Mouse (Mus musculus): ENCODE data around the gene Mcpt2.
"Not testable (repeated sequence)": the region's sequence is repeated elsewhere in the genome, so short reads cannot be mapped to it uniquely, and the experiment has no call there.

Gene Mcpt2

DNA sequence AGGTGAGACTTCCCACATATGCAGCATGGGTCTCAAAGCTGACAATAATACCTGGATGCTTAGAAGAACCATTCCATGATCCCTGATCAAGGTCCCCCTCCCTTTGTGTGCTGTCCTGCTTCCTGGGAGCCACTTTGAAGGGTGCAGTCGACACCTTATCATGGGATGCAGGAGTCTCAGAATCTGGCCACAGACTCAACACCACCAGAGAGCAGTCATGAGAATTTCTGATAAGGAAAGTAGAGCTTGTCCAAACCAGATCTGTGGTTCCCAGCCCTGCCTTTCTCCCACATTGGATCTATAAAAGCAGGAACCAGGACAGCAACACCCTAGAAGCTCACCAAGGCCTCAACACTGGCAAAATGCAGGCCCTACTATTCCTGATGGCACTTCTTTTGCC, at the start of gene Mcpt2:
Mcpt2 (plus strand) TSS at position 250 of the 400 bp plus-strand sequence.
- DNase-seq (ENCODE audit: low spot score): not testable (repeated sequence)

DNA sequence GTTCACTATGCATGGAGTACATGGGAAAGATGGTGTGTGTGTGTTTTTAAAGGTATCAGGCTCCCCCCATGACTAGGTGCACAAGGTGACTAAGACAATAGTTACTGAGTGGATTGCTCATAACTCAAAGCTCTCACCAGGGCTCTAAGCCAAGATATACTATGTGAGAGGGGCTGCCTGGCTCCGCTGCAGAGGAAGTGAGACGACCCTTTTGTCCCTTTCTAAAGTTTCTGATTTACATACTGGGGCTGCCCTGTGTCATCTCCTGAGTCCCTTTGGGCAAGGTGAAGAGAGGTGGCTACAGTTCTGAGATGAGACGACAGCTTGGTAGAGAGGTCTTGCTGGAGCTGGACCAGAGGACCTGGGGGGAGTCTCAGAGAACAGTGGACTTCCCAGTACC, 28.7 kb upstream of the Mcpt2 start:
- DNase-seq (ENCODE audit: low spot score): no peak

DNA sequence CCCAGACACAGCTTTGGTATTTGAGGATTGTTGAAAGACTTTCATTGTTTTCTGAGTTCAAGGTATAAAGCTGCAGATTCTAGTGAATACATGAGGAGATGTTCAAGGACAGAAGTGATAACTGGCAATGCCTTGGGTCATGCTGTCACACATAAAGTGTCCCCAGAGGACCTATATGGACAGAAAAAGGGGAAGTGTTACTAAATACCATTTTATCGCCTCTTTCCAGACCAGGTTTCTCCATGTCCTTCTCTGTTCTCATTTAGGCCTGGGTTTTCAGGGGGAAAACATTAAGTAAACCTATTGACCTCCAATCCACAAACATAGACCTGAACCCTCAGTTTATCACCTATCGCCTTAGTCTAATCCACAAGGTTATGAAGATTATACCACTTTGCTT, 27.9 kb upstream of the Mcpt2 start:
- no peak for DNase-seq (ENCODE audit: low spot score)

DNA sequence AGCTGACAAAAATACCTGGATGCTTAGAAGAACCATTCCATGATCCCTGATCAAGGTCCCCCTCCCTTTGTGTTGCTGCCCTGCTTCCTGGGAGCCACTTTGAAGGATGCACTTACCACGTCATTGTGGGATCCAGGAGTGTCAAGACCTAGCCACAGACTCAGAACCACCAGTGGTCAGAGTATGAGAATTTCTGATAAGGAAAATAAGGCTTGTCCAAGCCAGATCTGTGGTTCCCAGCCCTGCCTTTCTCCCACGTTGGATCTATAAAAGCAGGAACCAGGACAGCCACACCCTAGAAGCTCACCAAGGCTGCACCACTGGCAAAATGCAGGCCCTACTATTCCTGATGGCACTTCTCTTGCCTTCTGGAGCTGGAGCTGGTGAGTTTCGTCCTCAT, 24.2 kb upstream of the Mcpt2 start, which contains the start of gene Mcpt1:
Mcpt1 (plus strand) TSS at position 301 of the 400 bp plus-strand sequence.
- not testable (repeated sequence) for DNase-seq (ENCODE audit: low spot score)

DNA sequence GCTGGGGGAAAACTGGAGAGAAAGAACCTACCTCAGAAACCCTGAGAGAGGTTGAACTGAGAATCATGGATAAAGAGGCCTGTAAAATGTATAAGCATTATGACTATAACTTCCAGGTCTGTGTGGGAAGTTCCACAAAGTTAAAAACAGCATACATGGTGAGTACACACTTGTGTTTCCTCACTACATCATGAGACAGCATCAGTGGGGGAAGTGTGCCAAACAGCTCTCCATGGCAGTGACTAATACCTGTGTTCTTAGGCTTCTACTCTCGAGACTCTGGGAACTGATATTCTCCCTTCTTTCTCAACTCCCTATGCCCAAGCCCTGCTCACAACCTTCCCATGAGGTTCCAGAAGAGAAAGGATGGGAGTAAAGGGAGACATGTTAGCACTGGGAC, 22.4 kb upstream of the Mcpt2 start:
- no peak for DNase-seq (ENCODE audit: low spot score)

DNA sequence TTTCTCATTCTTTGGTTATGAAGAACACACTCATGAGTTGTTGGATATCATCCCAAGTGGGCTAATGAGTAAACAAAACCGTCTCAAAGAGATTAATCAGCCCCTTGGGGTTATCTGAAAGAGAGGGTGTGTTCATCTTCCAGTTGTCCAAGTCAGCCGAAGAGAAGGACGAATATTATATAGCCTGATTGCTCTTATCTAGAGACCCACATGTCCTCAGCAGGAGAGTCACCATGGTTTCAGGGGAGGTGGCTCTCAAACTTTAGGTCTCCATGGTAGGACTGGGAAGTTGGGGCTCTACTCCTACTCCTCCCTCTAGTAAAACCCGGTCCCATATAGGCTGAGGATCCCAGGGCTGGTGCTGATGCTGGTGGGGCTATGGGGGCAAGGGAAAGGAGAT, 20.5 kb upstream of the Mcpt2 start:
- peak; percentile 73 for DNase-seq (ENCODE audit: low spot score)

DNA sequence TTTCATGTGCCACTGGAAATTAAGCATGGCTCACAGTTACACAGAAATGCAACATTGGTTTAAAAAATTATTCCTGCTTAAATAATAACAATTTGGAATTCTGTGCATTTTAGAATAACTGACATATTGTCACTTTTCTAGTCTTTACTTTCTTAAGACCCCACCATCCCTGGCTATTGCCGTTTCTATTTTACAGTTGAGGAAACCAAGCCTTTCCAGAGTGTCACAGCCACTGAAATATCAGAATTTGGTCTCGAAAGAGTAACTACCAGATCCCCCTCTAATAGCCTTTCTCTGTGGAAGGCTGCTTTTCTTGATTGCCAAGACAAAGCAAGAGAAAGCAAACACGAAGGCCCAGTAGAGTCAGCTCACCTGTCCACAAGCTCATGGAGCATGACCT, 11.4 kb upstream of the Mcpt2 start, which contains the start of gene Mcpt9:
Mcpt9 (minus strand) TSS at position 101 of the 400 bp plus-strand sequence.
- DNase-seq (ENCODE audit: low spot score): not testable (repeated sequence)

DNA sequence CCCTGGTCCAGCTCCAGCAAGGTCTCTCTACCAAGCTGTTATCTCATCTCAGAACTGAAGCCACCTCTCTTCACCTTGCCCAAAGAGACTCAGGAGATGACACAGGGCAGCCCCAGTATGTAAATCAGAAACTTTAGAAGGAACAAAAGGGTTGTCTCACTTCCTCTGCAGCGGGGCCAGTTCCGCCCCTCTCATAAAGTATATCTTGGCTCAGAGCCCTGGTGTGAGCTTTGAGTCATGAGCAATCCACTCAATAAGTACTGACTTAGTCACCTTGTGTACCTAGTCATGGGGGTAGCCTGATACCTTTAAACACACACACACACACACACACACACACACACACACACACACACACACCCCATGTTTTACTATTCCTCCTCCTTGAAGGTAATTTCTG, 7.4 kb upstream of the Mcpt2 start:
- DNase-seq (ENCODE audit: low spot score): no peak

DNA sequence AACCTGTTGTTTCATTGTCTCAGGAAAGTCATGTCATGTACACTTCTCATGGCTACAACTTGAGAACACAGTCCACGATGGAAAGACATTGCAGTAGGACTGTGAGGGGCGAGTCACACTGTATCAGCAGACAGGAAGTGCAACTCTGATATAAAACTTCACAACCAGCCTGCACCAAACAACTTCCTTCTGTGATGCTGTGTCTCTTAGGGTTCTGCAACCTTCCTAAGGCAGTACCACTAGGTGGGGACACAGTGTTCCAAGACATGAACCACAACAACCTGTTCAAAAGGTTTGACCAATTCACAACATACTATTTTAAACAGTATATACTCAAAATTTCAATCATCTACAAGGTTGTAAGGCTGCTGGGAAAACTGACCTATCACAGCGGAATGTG, 13.6 kb downstream of the Mcpt2 start:
- DNase-seq (ENCODE audit: low spot score): no peak

DNA sequence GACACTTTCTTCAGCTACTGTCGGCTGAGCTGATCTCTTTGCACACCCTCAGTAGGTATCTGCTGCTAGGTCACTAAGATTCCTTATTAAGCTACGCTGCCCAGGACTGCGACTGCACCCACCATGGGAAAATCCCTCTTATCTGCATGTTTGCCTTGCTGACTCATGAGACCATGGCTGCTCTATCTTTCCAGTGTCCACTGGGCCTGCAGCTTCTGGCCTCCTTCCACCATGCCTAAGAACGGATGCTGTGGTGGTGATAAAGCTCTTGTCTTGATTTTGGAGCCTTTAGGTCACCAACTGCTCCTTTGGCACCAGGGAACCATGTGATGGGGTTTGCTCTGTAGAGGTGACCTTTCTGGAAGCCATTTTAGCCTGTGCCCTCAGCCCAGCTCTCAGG, 15.9 kb downstream of the Mcpt2 start:
- DNase-seq (ENCODE audit: low spot score): no peak

DNA sequence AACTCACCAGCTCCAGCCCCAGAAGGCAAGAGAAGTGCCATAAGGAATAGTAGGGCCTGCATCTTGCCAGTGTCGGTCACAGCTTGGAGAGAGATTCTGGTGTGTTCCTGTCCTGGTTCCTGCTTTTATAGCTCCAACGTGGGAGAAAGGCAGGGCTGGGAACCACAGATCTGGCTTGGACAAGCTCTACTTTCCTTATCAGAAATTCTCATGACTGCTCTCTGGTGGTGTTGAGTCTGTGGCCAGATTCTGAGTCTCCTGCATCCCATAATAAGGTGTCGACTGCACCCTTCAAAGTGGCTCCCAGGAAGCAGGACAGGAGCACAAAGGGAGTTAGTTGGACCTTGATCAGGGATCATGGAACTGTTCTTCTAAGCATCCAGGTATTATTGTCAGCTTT, 20.4 kb downstream of the Mcpt2 start, which contains the start of gene Mcpt4:
Mcpt4 (minus strand) TSS at position 101 of the 400 bp plus-strand sequence.
- not testable (repeated sequence) for DNase-seq (ENCODE audit: low spot score)

DNA sequence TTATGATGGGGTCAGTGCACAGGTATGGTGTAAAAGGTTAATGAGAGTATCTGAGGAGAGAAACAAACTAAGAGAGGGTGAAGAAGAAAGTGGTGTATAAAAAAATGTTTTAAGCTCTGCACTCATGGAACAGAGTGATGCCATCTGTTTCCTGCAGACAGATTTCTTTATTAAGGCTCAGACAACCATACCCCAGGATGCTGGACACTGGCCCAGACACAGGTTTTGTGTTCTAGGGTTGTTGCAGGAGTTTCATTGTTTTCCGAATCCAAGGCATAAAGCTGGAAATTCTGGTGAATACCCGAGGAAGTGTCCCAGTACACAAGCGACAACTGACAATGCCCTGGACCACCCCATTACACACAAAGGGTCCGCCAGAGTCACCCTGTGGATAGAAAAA, 40.2 kb downstream of the Mcpt2 start:
- no peak for DNase-seq (ENCODE audit: low spot score)

DNA sequence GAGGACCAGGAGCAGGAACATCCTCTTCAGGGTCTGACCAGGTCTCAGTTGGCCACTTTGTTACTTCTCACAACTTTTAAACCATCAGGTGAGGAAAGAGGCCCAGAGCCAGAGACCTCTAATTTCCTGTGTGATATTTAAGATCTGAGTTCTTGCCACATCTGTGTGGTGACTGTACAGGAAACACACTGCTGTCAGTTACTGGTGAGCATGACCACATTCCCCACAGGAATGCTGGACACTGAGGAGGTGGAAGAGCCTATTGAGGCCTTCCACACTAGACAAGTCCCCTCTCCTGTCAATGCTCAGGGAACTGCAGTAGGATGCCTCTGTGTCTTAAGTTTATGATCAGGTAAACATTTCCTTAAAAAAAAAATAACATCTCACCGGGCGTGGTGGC, 43.3 kb downstream of the Mcpt2 start, which contains the start of gene Mcpt8:
Mcpt8 (minus strand) TSS at position 107 of the 400 bp plus-strand sequence.
- no peak for DNase-seq (ENCODE audit: low spot score)

DNA sequence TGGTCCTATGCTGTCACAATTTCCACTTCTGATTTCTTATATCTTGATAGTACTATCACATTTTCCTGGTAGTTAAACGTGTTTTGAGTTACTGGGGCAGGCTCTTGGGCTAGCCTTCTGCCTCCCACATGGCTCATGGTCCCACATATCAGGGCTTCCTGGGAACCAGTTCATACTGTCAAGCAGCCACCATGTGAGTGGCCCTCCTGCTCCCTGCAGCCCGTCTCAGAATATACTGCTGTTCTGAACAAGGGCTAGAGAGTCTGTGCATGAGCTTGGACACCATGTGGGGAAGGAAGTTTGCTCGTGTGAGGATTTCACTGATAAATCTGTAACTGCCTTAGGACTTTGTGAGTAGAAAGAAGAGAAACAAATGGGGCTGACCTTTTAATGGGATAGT, 44.9 kb downstream of the Mcpt2 start:
- no peak for DNase-seq (ENCODE audit: low spot score)

DNA sequence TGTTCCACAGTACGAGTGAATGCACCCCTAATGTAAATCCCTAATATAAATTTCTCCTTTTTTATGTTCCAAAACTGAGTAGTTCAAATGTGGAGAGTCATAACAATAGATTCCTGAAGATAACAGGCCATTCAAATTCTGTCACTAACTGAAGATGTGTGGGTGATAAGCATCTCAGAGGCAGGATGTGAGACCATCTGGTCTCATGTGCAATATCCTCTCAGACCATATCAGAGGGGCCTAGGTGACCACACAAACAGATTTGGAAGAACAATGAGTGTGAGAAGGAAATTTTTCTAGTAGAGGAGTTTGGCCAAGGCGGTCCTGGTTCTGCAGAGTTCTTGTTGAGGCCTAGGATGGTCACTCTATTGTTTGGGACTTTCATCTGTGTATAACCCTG, 51.5 kb downstream of the Mcpt2 start:
- DNase-seq (ENCODE audit: low spot score): no peak

Data from c-Kit-positive CD71-positive TER-119-positive erythroid progenitor cells, embryonic 14.5 days (primary cell).